Mouse (Mus musculus): ENCODE measurements around the gene Lefty2. TPM values are rescaled to one million over a fixed set of nuclear protein-coding genes. Genes with fewer than 3 reads are reported as not detected.
A peak's percentile ranks its signal among the peaks of the same experiment; 100 is the strongest.

Lefty2 gene
- polyA plus RNA-seq, 1 experiment = not detected

- peak overlapping the region; percentile 64 for H3K4me3 ChIP-seq
- H3K4me2 ChIP-seq (ENCODE audit: low read depth) = no peak overlapping the region
- TF ChIP-seq E2F4 (IDR thresholded peaks at IDR 0.05; ENCODE audit: insufficient read depth) = no peak
- no peak for TF ChIP-seq MYOG (IDR thresholded peaks at IDR 0.05; ENCODE audit: control insufficient read depth in 1 of 3, insufficient read depth in 1 of 3, insufficient read length in 2 of 3, low read depth in 2 of 3)
- TF ChIP-seq MYOD1 (IDR thresholded peaks at IDR 0.05; ENCODE audit: control insufficient read depth in 1 of 3, insufficient read length in 2 of 3, low read depth in 2 of 3) = no peak
- no peak for TF ChIP-seq POLR2AphosphoS2 (IDR thresholded peaks at IDR 0.05; ENCODE audit: insufficient read length, low read depth)
- no peak for TF ChIP-seq TCF12 (IDR thresholded peaks at IDR 0.05; ENCODE audit: insufficient read depth, poor library complexity, severe bottlenecking)
- no peak for TF ChIP-seq SRF (IDR thresholded peaks at IDR 0.05; ENCODE audit: control insufficient read depth, insufficient read length, low read depth)
- TF ChIP-seq REST (IDR thresholded peaks at IDR 0.05; ENCODE audit: insufficient read depth, insufficient read length) = no peak
- TF ChIP-seq CEBPB (IDR thresholded peaks at IDR 0.05; ENCODE audit: insufficient read depth, poor library complexity, severe bottlenecking) = no peak
- TF ChIP-seq POLR2A (IDR thresholded peaks at IDR 0.05; ENCODE audit: insufficient read length, low read depth) = no peak
- no peak for TF ChIP-seq MAX (IDR thresholded peaks at IDR 0.05; ENCODE audit: low read depth)
- TF ChIP-seq USF1 (IDR thresholded peaks at IDR 0.05; ENCODE audit: low read depth) = no peak
- TF ChIP-seq TCF3 (IDR thresholded peaks at IDR 0.05; ENCODE audit: insufficient read length, low read depth) = no peak
- H3ac ChIP-seq (ENCODE audit: control insufficient read depth, insufficient read length) = no peak overlapping the region
- H3K27me3 ChIP-seq (ENCODE audit: control insufficient read depth, insufficient read depth, insufficient read length) = peaks cover 15% of the 10 kb centered on the region
- H3K36me3 ChIP-seq (ENCODE audit: control insufficient read depth, insufficient read depth) = no peaks in the 10 kb centered on the region
- peaks cover 17% of the 10 kb centered on the region for H3K79me2 ChIP-seq (ENCODE audit: control insufficient read depth, insufficient read depth)
Measured at GRCm38 (mm10) chr1:180902915-180903314, 10.0 kb downstream of the Lefty2 start.

- TF ChIP-seq REST (IDR thresholded peaks at IDR 0.05; ENCODE audit: insufficient read depth, insufficient read length) (no peak), MYOG (IDR thresholded peaks at IDR 0.05; ENCODE audit: control insufficient read depth in 1 of 3, insufficient read depth in 1 of 3, insufficient read length in 2 of 3, low read depth in 2 of 3) (no peak), POLR2AphosphoS2 (IDR thresholded peaks at IDR 0.05; ENCODE audit: insufficient read length, low read depth) (no peak), CEBPB (IDR thresholded peaks at IDR 0.05; ENCODE audit: insufficient read depth, poor library complexity, severe bottlenecking) (no peak), TCF3 (IDR thresholded peaks at IDR 0.05; ENCODE audit: insufficient read length, low read depth) (no peak), USF1 (IDR thresholded peaks at IDR 0.05; ENCODE audit: low read depth) (no peak), MAX (IDR thresholded peaks at IDR 0.05; ENCODE audit: low read depth) (no peak), POLR2A (IDR thresholded peaks at IDR 0.05; ENCODE audit: insufficient read length, low read depth) (no peak)
- H3K36me3 ChIP-seq (ENCODE audit: control insufficient read depth, insufficient read depth) = no peaks in the 10 kb centered on the region
- H3K27me3 ChIP-seq (ENCODE audit: control insufficient read depth, insufficient read depth, insufficient read length) = peaks cover 13% of the 10 kb centered on the region
- peak overlapping the region; percentile 64 for H3K4me3 ChIP-seq
- peak overlapping the region; percentile 95 for H3K4me2 ChIP-seq (ENCODE audit: low read depth)
- H3K79me2 ChIP-seq (ENCODE audit: control insufficient read depth, insufficient read depth) = peaks cover 17% of the 10 kb centered on the region
- H3ac ChIP-seq (ENCODE audit: control insufficient read depth, insufficient read length) = peak overlapping the region; percentile 84
Measured at GRCm38 (mm10) chr1:180903666-180904038, 10.7 kb downstream of the Lefty2 start.

GRCm38 (mm10) chr1:180904039-180904814, 11.3 kb downstream of the Lefty2 start, which contains the start of gene Pycr2:
TSS of gene Pycr2 (plus strand) at chr1:180904293.
- H3ac ChIP-seq (ENCODE audit: control insufficient read depth, insufficient read length) = peak within 1 kb of the TSS; percentile 84
- TF ChIP-seq REST (IDR thresholded peaks at IDR 0.05; ENCODE audit: insufficient read depth, insufficient read length) (no peak), TCF12 (IDR thresholded peaks at IDR 0.05; ENCODE audit: insufficient read depth, poor library complexity, severe bottlenecking) (no peak), E2F4 (IDR thresholded peaks at IDR 0.05; ENCODE audit: insufficient read depth) (no peak), POLR2A (IDR thresholded peaks at IDR 0.05; ENCODE audit: insufficient read length, low read depth) (peak; percentile 62), POLR2AphosphoS2 (IDR thresholded peaks at IDR 0.05; ENCODE audit: insufficient read length, low read depth) (peak; percentile 73), MYOG (IDR thresholded peaks at IDR 0.05; ENCODE audit: control insufficient read depth in 1 of 3, insufficient read depth in 1 of 3, insufficient read length in 2 of 3, low read depth in 2 of 3) (peak in 1 of 3 experiments; percentile 27), SRF (IDR thresholded peaks at IDR 0.05; ENCODE audit: control insufficient read depth, insufficient read length, low read depth) (peak; percentile 86), USF1 (IDR thresholded peaks at IDR 0.05; ENCODE audit: low read depth) (peak; percentile 99)
- peak within 1 kb of the TSS; percentile 95 for H3K4me2 ChIP-seq (ENCODE audit: low read depth)
- H3K27me3 ChIP-seq (ENCODE audit: control insufficient read depth, insufficient read depth, insufficient read length) = peaks cover 10% of the 10 kb centered on the region
- peak within 1 kb of the TSS; percentile 64 for H3K4me3 ChIP-seq
- peaks cover 17% of the 10 kb centered on the region for H3K79me2 ChIP-seq (ENCODE audit: control insufficient read depth, insufficient read depth)
- H3K36me3 ChIP-seq (ENCODE audit: control insufficient read depth, insufficient read depth) = peaks cover 3% of the 10 kb centered on the region

- TF ChIP-seq E2F4 (IDR thresholded peaks at IDR 0.05; ENCODE audit: insufficient read depth) = no peak
- no peak for TF ChIP-seq MYOG (IDR thresholded peaks at IDR 0.05; ENCODE audit: control insufficient read depth in 1 of 3, insufficient read depth in 1 of 3, insufficient read length in 2 of 3, low read depth in 2 of 3)
- TF ChIP-seq USF1 (IDR thresholded peaks at IDR 0.05; ENCODE audit: low read depth) = no peak
- TF ChIP-seq CEBPB (IDR thresholded peaks at IDR 0.05; ENCODE audit: insufficient read depth, poor library complexity, severe bottlenecking) = no peak
- TF ChIP-seq POLR2A (IDR thresholded peaks at IDR 0.05; ENCODE audit: insufficient read length, low read depth) = no peak
- H3K4me2 ChIP-seq (ENCODE audit: low read depth) = peak overlapping the region; percentile 87
- peaks cover 17% of the 10 kb centered on the region for H3K79me2 ChIP-seq (ENCODE audit: control insufficient read depth, insufficient read depth)
- peaks cover 5% of the 10 kb centered on the region for H3K27me3 ChIP-seq (ENCODE audit: control insufficient read depth, insufficient read depth, insufficient read length)
- H3ac ChIP-seq (ENCODE audit: control insufficient read depth, insufficient read length) = peak overlapping the region; percentile 84
- peak overlapping the region; percentile 64 for H3K4me3 ChIP-seq
- peaks cover 3% of the 10 kb centered on the region for H3K36me3 ChIP-seq (ENCODE audit: control insufficient read depth, insufficient read depth)
Measured at GRCm38 (mm10) chr1:180904815-180905080, 11.8 kb downstream of the Lefty2 start.

- H3K4me2 ChIP-seq (ENCODE audit: low read depth) = peak overlapping the region; percentile 87
- H3K27me3 ChIP-seq (ENCODE audit: control insufficient read depth, insufficient read depth, insufficient read length) = no peaks in the 10 kb centered on the region
- H3ac ChIP-seq (ENCODE audit: control insufficient read depth, insufficient read length) = no peak overlapping the region
- peaks cover 17% of the 10 kb centered on the region for H3K79me2 ChIP-seq (ENCODE audit: control insufficient read depth, insufficient read depth)
- H3K36me3 ChIP-seq (ENCODE audit: control insufficient read depth, insufficient read depth) = peaks cover 3% of the 10 kb centered on the region
- H3K4me3 ChIP-seq = peak overlapping the region; percentile 64
- TF ChIP-seq E2F4 (IDR thresholded peaks at IDR 0.05; ENCODE audit: insufficient read depth) = no peak
- no peak for TF ChIP-seq CEBPB (IDR thresholded peaks at IDR 0.05; ENCODE audit: insufficient read depth, poor library complexity, severe bottlenecking)
Measured at GRCm38 (mm10) chr1:180905307-180905706, 12.4 kb downstream of the Lefty2 start.

Measured in myocyte (in vitro differentiated cells).